Mouse (Mus musculus) left cerebral cortex, adult 9 months (tissue): ENCODE measurements at regions not wholly inside any gene's neighbourhood (a gene's known extent, or its start where the extent isn't known, plus 50 kb on each side); places are given as distances from the start of the nearest gene placed in this dataset.
A peak's percentile ranks its signal among the peaks of the same experiment; 100 is the strongest.

ENCODE experiments used
- DNase-seq, 2 experiments: peaks; one replicate each; pipeline ENCODE4 v3.0.0; 2022; ENCODE audit warnings: low spot score in 2 of 2

- DNase-seq, result no peak
Observed at GRCm38 (mm10) chr16:76830371-76830770, 183.1 kb upstream of the Usp25 start.

- DNase-seq, result peak in 1 of 2 experiments; percentile 6
Observed at GRCm38 (mm10) chr16:76827674-76828441, 185.6 kb upstream of the Usp25 start.

GRCm38 (mm10) chr16:76821261-76821660 is 192.2 kb upstream of the Usp25 start:
- DNase-seq, result no peak

- no peak for DNase-seq
Observed at GRCm38 (mm10) chr16:76816056-76816885, 197.2 kb upstream of the Usp25 start.

DNA sequence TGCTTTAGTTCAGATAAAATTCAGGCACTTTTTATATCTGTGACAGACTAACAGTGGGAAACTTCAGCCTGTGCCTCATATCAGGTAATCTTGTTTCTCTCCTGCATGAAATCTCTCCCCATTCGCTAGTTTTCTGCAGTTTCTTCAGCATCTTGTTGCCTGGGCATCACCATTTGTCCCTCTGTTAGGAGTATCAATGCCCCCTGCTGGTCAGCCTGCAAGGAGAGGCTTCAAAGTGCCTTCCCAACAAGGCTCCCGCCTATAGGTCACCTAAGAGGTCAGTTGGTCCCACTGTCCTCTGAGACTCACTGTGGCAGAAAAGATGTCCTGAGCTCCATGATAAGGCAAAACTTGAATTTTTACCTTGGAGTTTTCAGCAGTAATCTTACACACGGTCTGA is 209.8 kb upstream of the Usp25 start:
- DNase-seq, result peak in 1 of 2 experiments; percentile 14

DNA sequence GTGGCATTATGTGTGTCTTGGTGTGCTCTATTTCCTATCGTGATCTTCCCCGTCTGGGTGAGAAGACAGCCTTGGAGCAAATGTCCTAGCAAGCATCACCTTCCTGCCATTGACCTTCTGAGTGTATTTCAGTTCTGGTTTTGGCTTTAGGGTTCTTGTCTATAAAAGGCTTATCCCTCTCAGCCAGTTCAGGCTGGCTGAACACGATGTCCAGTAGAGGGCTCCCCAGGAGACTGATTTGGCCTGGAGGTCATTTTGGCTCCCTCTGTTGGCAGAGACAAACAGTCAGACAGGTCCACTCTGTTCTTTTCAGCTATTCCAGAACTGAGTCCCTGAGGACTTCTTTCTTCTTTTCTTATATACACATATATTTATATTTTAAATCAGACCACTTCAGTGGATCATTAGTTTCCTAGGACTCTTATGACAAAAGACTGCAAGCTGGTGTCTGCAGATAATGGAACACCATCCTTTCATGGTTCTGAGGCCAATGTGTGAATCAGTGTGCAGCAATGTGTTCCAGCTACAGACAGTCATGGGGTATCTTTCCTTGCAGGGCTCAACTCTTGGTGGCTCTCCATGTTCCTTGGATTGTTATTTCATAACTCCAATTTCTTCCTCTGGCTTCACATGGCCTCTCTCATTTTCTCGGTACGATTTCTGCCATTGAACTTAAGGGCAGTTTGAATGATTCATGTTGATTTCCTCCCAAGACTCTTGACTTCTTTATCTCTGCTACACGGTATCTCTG is 226.9 kb upstream of the Usp25 start:
- peak in 1 of 2 experiments; percentile 25 for DNase-seq

DNA sequence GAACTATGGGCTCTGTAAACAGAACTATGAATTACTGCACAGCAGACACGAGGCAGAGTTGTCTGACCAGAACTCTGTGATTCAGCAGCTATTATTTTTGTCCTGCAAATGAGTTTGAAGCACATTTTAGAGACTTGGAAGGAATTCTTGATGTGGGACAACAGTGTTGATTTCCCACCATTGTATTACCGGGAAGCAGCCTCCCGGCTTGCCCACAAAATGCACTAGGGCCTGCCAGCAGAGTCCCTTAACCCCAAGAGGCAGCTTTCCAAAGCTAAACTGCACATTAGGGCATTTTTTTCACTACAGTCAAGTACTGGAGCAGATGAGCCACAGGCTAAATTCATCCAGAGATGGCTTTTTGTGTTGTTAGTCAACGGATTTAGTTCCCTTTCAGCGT is 230.8 kb upstream of the Usp25 start:
- no peak for DNase-seq

GRCm38 (mm10) chr16:76775790-76776189 is 237.7 kb upstream of the Usp25 start:
- DNase-seq, result no peak

GRCm38 (mm10) chr16:76774032-76774431 is 239.5 kb upstream of the Usp25 start:
- DNase-seq, result no peak

DNA sequence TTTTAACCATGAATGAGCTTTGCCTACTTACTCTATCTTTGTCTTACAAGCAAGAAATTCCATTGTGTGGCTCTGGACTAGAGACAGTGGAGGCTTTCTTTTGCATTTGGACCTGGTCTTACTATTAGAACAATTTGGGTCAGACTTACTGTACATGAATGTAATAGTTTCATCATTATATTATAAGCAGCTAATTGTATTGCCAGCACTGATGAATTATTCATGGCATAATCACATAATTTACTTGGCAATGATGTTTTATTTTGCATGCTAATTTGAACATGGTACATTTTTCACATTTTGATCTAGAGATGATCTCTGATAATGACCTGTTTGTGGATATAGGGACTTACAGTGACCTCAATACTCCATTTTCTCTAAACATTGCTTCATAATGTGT is 240.0 kb upstream of the Usp25 start:
- no peak for DNase-seq

DNA sequence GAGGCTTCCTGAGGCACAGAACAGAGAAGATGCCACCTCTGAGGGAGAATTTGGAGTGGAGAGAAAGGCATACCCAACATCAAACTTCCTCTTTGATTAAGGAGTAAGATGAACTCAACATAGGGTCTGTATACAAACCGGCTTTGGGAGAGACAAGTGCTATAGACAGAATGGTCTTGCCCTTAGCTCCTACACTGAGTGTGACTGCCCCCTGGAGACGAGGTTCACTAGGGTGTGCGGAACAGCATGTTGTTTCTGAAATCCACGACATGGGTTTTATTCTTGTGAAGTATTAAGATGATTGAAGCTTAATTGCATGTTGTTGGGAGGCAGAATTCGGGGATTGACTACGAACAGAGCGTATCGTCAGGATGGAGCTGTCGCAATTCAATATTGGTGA is 244.9 kb upstream of the Usp25 start:
- peak in 1 of 2 experiments; percentile 10 for DNase-seq

- no peak for DNase-seq
Observed at GRCm38 (mm10) chr16:76766636-76767035, 246.9 kb upstream of the Usp25 start.

DNA sequence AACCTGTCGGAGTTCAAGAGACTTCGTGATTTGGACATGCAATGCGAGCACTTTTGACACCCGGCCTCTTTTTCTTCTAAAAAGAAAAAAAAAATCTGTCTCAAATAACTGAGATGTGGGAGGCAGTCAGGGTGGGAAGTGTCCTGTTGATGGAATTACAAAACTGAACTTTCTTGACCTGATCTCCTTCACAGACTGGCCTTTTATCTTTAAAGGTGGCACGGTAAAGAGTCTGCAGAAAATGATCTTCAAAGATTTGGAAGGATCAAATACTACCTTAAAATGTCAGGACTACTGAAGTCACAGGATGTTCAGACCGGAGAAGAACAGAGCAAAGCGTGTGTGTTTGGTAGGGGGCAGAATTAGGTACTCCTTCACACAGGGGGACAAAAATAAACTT is 248.0 kb upstream of the Usp25 start:
- no peak for DNase-seq

GRCm38 (mm10) chr16:76764994-76765393 is 248.5 kb upstream of the Usp25 start:
- DNase-seq, result no peak

GRCm38 (mm10) chr16:76762619-76763283 is 250.8 kb upstream of the Usp25 start:
- no peak for DNase-seq

DNA sequence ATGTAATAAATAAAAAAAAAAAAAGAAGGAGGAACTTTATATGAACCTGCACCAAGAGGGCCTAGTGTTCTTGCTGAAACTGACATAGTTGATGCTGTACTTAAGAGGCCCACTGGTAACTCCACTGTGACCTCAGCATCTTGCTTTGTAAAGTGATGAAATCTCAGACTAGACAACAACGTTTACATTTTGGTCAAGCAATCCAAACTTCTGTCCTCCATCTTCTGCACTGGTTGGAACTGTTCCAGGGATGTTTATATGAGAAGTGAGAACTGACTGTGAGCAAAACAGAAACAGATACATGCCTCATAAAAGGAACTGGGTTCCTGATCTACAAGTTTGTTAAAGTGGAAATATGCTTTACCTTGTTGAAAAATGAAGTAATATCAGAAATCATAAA is 251.7 kb upstream of the Usp25 start:
- no peak for DNase-seq

- DNase-seq, result no peak
Observed at GRCm38 (mm10) chr16:76761004-76761403, 252.5 kb upstream of the Usp25 start.

GRCm38 (mm10) chr16:76754871-76755270 is 258.6 kb upstream of the Usp25 start:
- no peak for DNase-seq

GRCm38 (mm10) chr16:76746385-76746784 is 267.1 kb upstream of the Usp25 start:
- DNase-seq, result no peak

- DNase-seq, result no peak
Observed at GRCm38 (mm10) chr16:76741141-76741540, 272.4 kb upstream of the Usp25 start.

GRCm38 (mm10) chr16:76725991-76726390 is 287.5 kb upstream of the Usp25 start:
- no peak for DNase-seq

- DNase-seq, result no peak
Observed at GRCm38 (mm10) chr16:76725271-76725670, 288.2 kb upstream of the Usp25 start.
